Mouse (Mus musculus) heart, embryonic 14.5 days (tissue): ENCODE measurements around the gene Ahctf1. TPM values are rescaled to one million over a fixed set of nuclear protein-coding genes. Genes with fewer than 3 reads are reported as not detected.
"Not testable (repeated sequence)": the region's sequence is repeated elsewhere in the genome, so short reads cannot be mapped to it uniquely, and the experiment has no call there.

ENCODE experiments used
- ATAC-seq: fragments of 200-750 bp; cut with Nextera tagmentation; 2 replicates; pipeline ENCODE4 v1.8.0; 2017; ENCODE audit warnings: low read depth, moderate TSS enrichment; ENCODE audit not compliant: insufficient number of reproducible peaks, insufficient read depth, low FRiP score
- H3K27ac ChIP-seq, 2 experiments: fragments of 200-500 bp in 1 of 2; fragments of 300-500 bp in 1 of 2; sonication (generic) in 1 of 2; replicated peaks in 1 of 2; 2 replicates each; pipeline ENCODE4 v1.5.1; 2012 to 2014; ENCODE audit warnings: low read depth in 2 of 2, low read length in 2 of 2, control low read depth in 1 of 2, mild to moderate bottlenecking in 1 of 2, mixed read lengths in 1 of 2; ENCODE audit not compliant: control insufficient read depth in 1 of 2, insufficient read depth in 1 of 2
- H3K27me3 ChIP-seq: fragments of 300-500 bp; sonication (generic); 2 replicates; pipeline ENCODE4 v1.6.1; 2014; ENCODE audit warnings: mild to moderate bottlenecking, low read length, control low read depth; ENCODE audit not compliant: control insufficient read depth, insufficient read depth
- H3K36me3 ChIP-seq: fragments of 300-500 bp; sonication (generic); 2 replicates; pipeline ENCODE4 v1.6.1; 2014; ENCODE audit warnings: mild to moderate bottlenecking, control low read depth, low read length, mixed read lengths; ENCODE audit not compliant: control insufficient read depth, insufficient read depth
- H3K4me1 ChIP-seq, 2 experiments: fragments of 200-500 bp in 1 of 2; fragments of 300-500 bp in 1 of 2; sonication (generic) in 1 of 2; 2 replicates each; pipeline ENCODE4 v1.6.1; 2012 to 2014; ENCODE audit warnings: low read length in 2 of 2, control low read depth in 1 of 2, mixed read lengths in 1 of 2; ENCODE audit not compliant: control insufficient read depth in 2 of 2, insufficient read depth in 2 of 2
- H3K4me2 ChIP-seq: fragments of 300-500 bp; sonication (generic); 2 replicates; pipeline ENCODE4 v1.6.1; 2014; ENCODE audit warnings: mild to moderate bottlenecking, low read length
- H3K4me3 ChIP-seq, 2 experiments: fragments of 200-500 bp in 1 of 2; fragments of 300-500 bp in 1 of 2; sonication (generic) in 1 of 2; 2 replicates each; pipeline ENCODE4 v1.5.1; 2012 to 2014; ENCODE audit warnings: low read length in 2 of 2, mild to moderate bottlenecking in 2 of 2, control low read depth in 1 of 2, low read depth in 1 of 2, moderate library complexity in 1 of 2; ENCODE audit not compliant: control insufficient read depth in 1 of 2, insufficient read depth in 1 of 2
- H3K9ac ChIP-seq: fragments of 300-500 bp; sonication (generic); 2 replicates; pipeline ENCODE4 v1.6.1; 2014; ENCODE audit warnings: mild to moderate bottlenecking, low read length
- H3K9me3 ChIP-seq: fragments of 300-500 bp; sonication (generic); 2 replicates; pipeline ENCODE4 v1.6.1; 2016; ENCODE audit warnings: low read length, control low read depth; ENCODE audit not compliant: control insufficient read depth
- WGBS: fragments of 180-500 bp; shearing (Covaris S2); extraction: QIAGEN DNeasy Blood & Tissue Kit; methylation state at CpG from one replicate; pipeline ENCODE4 v1.1.7; 2014; 5-methylcytosine and 5-hydroxymethylcytosine counted together
- polyA plus RNA-seq: library from polyadenylated mRNA; unstranded; fragments of >200 nt; fragmentation: Nextera tagmentation; extraction: Ambion mirVana; gene quantifications from 2 replicates; pipeline ENCODE4 v1.2.1, GENCODE M21; 2014

Ahctf1 gene
- polyA plus RNA-seq, 1 experiment from 2014 or later: 20.0 TPM

GRCm38 (mm10) chr1:179818490-179819278 is 15.2 kb upstream of the Ahctf1 start:
- not testable (repeated sequence) for H3K9ac ChIP-seq, H3K9me3 ChIP-seq, H3K4me3 ChIP-seq, H3K4me1 ChIP-seq, H3K27ac ChIP-seq, ATAC-seq, H3K36me3 ChIP-seq, H3K4me2 ChIP-seq, H3K27me3 ChIP-seq
- WGBS: 84% methylated on average over 11 of the region's 11 CpGs

GRCm38 (mm10) chr1:179814616-179815015 is 11.1 kb upstream of the Ahctf1 start:
- WGBS: 81% methylated on average over 2 of the region's 2 CpGs
- ATAC-seq: no peak
- Histone ChIP-seq H3K9ac (no peak overlapping the region), H3K4me3 (no peak overlapping the region), H3K27me3 (no peaks in the 10 kb centered on the region), H3K27ac (no peak overlapping the region), H3K4me1 (no peaks in the 10 kb centered on the region), H3K9me3 (0 out of 2 replicates have a peak, but pooled peaks cover 4% of the 10 kb centered on the region), H3K36me3 (no peaks in the 10 kb centered on the region), H3K4me2 (no peak overlapping the region)

DNA sequence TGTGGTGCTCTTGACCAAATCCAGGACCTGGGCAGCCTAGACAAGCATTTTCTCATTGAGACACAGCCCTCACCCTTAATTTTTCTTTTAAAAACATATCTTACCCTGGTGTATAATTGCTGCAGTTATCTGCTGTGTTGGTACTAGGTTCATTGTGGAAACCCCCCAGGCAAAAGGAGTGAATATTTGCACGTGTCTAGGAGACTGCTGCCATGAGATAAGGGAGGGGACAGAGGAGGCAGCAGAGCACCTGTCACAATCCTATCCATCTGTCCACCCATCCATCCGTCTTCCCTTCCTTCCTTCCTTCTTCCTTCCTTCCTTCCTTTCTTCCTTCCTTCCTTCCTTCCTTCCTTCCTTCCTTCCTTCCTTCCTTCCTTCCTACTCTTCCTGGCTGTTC is 9.9 kb upstream of the Ahctf1 start:
- no peaks in the 10 kb centered on the region for H3K4me1 ChIP-seq
- H3K27ac ChIP-seq: no peak overlapping the region
- no peak overlapping the region for H3K4me2 ChIP-seq
- H3K36me3 ChIP-seq: no peaks in the 10 kb centered on the region
- 42% methylated on average over 2 of the region's 2 CpGs for WGBS
- ATAC-seq: no peak
- H3K4me3 ChIP-seq: no peak overlapping the region
- H3K9ac ChIP-seq: no peak overlapping the region
- no peaks in the 10 kb centered on the region for H3K27me3 ChIP-seq
- 0 out of 2 replicates have a peak, but pooled peaks cover 4% of the 10 kb centered on the region for H3K9me3 ChIP-seq

GRCm38 (mm10) chr1:179808300-179808699 is 4.8 kb upstream of the Ahctf1 start:
- no peak overlapping the region for H3K4me3 ChIP-seq
- H3K9ac ChIP-seq: no peak overlapping the region
- WGBS: 43% methylated on average over 3 of the region's 3 CpGs
- ATAC-seq: no peak
- no peak overlapping the region for H3K4me2 ChIP-seq
- H3K27ac ChIP-seq: no peak overlapping the region
- H3K9me3 ChIP-seq: no peaks in the 10 kb centered on the region
- H3K27me3 ChIP-seq: no peaks in the 10 kb centered on the region
- peaks cover 3% of the 10 kb centered on the region in 2 experiments; a peak in 1 of 4 replicates for H3K4me1 ChIP-seq
- no peaks in the 10 kb centered on the region for H3K36me3 ChIP-seq

GRCm38 (mm10) chr1:179807468-179807867 is 4.0 kb upstream of the Ahctf1 start:
- WGBS: 64% methylated on average over 4 of the region's 4 CpGs
- peaks cover 3% of the 10 kb centered on the region in 2 experiments; a peak in 1 of 4 replicates for H3K4me1 ChIP-seq
- ATAC-seq: no peak

GRCm38 (mm10) chr1:179805751-179806150 is 2.3 kb upstream of the Ahctf1 start:
- Histone ChIP-seq H3K4me2 (no peak overlapping the region), H3K27ac (no peak overlapping the region), H3K36me3 (no peaks in the 10 kb centered on the region), H3K9me3 (no peaks in the 10 kb centered on the region), H3K27me3 (no peaks in the 10 kb centered on the region), H3K4me3 (no peak overlapping the region), H3K9ac (no peak overlapping the region), H3K4me1 (peaks cover 3 to 18% of the 10 kb centered on the region in 2 experiments; a peak in 3 of 4 replicates)
- 77% methylated on average over 5 of the region's 5 CpGs for whole genome bisulfite sequencing
- no peak for ATAC-seq

More at GRCm38 (mm10) chr1:179807468-179807867, 4.0 kb upstream of the Ahctf1 start:
- H3K27ac ChIP-seq: no peak overlapping the region
- no peaks in the 10 kb centered on the region for H3K27me3 ChIP-seq
- H3K36me3 ChIP-seq: no peaks in the 10 kb centered on the region
- no peaks in the 10 kb centered on the region for H3K9me3 ChIP-seq
- no peak overlapping the region for H3K4me3 ChIP-seq
- no peak overlapping the region for H3K9ac ChIP-seq
- no peak overlapping the region for H3K4me2 ChIP-seq

DNA sequence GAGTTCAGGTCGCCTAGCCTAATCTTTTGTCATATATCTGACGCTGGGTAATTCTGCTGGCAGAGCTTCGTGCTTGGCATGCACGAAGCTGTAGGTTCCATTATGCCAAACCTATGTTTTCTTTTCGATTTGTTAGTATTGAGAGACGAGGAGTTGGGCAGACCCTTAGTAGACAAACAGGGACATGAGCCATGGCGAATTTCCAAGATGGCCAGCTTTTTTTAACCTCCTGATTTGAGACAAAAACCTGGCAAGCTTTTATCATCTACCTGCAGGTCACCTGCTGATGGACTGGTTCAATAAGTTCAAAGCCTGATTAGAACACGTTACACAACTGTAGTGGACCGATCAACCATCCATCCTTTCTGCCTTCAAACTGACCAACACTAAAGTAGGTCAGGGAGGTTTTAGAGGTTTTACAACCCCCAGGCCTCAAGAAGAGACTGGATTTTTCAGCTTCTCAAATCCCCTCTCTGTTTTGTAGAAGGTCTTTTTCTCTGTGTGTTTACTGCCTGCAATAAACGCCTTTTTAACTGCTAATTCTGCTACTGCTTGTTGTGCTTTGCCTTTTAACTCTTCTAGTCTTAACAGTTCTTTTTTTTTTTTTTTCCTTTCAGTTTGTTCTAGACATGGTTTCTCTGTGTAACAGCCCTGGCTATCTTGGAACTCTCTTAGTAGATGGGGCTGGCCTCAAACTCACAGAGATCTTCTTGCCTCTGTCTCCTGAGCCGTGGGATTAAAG is 831 bp upstream of the Ahctf1 start:
- Histone ChIP-seq H3K27ac (peak overlapping the region; percentile 96 to 98), H3K9ac (peak overlapping the region; percentile 96)
- WGBS: 31% methylated on average over 11 of the region's 11 CpGs

More for the DNA sequence above, 831 bp upstream of the Ahctf1 start:
- Histone ChIP-seq H3K36me3 (no peaks in the 10 kb centered on the region), H3K4me2 (peak overlapping the region; percentile 81), H3K27me3 (no peaks in the 10 kb centered on the region), H3K4me1 (peaks cover 3 to 18% of the 10 kb centered on the region in 2 experiments; a peak in 3 of 4 replicates), H3K4me3 (peak overlapping the region; percentile 93 to 94), H3K9me3 (no peaks in the 10 kb centered on the region)
- ATAC-seq: no peak
